Mouse (Mus musculus) spleen, postnatal 14 days (tissue): Measurements from ENCODE around the gene Rpl13.
"Not testable (repeated sequence)": the region's sequence is repeated elsewhere in the genome, so short reads cannot be mapped to it uniquely, and the experiment has no call there.

Experiments
- DNase-seq, 2 experiments: peaks; one replicate each; pipeline ENCODE4 v3.0.0; 2021 to 2022; ENCODE audit warnings: low spot score in 2 of 2

The Rpl13 gene

DNA sequence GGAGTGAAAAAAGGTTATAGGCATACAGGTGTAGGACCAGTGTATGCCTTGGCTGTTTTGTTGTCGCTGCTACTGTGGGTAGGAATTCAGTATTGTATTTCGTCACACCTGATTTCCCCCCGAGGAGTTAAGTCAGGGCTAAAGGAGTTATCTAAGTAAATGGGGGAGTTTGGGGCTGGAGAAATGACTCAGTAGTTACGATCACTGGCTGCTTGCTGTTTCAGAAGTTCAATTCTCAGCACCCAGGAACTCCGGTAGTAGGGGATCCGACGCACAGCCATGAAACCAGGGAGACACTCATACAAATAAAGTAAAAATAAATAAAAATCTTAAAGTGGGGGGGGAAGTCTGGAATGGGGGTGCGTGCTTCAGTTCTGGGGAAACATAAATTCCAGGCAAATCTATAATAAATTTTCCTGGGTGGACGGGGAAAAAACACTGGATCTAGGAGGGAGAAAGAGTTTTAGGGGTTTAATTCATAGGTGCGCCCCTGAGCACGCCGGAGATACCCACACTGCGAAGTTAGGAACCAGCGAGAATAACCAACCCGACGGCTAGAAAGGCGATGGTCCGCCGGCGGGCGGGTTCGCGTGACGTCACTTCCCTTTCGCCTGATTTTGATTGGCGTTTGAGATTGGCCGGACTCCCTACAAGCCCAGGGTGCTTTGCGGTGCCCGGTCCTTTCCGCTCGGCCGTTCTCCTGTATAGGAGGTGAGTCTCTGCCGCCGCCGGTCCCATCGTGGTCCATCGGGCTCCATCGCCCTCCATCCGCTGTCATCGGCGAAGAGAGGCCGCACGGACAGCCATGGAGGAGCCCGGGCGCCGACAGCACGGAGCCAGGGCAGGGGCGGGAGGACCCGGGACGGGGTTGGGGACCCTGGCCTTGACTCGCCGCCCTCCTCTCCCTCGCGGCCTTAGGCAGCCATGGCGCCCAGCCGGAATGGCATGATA lies at the start of gene Rpl13:
Rpl13 (plus strand) TSS at position 616 of the 951 bp plus-strand sequence.
- peak; percentile 91 to 96 for DNase-seq

DNA sequence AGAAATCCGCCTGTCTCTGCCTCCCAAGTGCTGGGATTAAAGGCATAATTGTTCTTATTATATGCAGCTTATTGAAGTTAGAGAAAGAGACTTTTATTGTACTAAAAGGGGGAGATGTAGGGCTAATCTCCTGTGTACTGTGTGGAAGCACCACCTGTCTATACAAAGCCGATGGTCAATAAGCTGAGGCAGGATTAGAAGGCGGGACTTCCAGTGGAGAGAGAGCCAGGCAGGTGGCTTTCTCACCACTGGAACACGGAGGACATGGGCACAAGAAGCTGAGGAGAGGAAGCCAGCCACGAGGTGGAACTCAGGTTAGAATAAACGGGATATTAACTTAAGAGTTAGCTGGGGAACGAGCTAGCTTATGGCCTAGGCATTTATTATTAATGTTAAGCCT lies 39.4 kb upstream of the Rpl13 start, which contains the start of gene Spg7:
Spg7 (plus strand) TSS at position 222 of the 400 bp plus-strand sequence.
- no peak for DNase-seq

DNA sequence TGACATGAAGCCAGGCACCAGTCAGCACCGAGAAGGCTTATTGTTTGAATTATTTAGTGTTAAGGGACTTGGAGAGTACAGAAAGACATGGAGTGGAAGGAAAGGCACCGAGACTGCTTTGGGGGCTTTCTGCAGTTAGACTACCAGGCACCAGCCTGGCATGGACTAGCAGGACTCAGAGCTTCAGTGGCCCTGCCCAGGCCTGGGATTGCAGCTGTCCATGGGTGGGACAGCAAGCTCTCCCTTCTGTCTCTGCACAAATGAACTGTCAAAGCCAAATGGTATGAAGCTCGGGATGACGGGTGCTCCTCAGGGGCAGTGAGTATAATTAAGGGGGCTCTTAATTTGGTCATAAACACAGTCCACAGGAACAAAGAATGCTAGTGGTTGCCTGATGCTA lies 38.1 kb upstream of the Rpl13 start:
- no peak for DNase-seq

DNA sequence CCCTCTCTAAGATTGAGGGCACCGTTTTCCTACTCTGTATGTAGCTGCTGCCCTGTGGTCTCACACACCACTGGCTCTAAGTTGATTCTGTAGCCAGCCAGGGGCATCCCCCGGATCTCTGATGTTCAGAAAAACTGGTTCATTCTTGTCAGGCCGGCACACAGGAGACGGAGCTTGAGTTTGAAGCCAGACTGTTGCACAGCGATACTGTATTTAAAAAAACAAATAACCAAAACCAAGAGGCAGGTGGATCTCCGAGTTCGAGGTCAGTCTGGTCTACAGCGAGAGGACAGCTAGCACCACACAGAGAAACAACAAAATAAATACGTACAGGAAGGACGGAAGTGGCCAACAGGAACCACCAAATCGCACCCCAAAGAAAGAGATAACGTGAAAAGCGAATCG lies 37.3 kb upstream of the Rpl13 start:
- peak in 1 of 2 experiments; percentile 19 for DNase-seq

DNA sequence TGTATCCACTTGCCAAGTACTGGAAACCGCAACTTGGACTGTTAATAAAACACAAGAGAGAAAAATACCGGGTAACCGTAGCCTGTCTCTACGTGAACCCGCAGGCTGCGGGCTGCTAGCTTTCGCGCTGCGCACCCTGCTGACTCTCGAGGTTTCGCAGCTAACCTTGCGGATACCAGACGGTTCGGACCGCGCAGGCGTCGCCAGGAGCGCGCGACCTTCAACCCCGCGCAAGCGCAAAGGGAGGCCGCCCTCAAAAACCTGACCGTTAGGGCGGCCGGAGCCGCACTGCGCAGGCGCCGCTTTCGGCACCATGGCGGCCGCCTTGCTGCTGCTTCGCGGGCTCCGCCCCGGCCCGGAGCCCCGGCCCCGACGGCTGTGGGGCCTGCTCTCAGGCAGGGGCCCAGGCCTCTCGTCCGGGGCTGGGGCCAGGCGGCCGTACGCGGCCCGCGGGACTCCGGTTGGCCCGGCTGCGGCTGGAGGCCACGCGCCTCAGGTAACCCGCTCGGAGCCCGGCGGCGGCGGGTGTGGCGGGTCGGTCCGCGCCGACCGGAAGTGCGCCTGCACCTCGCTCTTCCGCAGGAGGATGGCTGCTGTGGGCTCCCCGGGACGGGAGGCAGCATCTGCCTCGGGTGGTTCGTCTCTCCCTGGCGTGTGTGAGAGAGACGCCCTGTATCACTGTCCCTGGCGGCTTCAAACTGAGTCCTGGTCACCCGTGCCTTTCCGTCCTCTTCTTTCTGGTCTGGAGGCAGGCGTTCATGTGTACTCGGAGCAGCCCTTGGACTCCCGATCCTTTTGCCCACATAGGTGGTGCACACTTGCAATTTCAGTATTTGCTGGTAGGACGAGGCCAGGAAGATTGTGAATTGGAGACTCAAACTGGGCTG lies 36.7 kb upstream of the Rpl13 start:
- peak; percentile 92 to 93 for DNase-seq

DNA sequence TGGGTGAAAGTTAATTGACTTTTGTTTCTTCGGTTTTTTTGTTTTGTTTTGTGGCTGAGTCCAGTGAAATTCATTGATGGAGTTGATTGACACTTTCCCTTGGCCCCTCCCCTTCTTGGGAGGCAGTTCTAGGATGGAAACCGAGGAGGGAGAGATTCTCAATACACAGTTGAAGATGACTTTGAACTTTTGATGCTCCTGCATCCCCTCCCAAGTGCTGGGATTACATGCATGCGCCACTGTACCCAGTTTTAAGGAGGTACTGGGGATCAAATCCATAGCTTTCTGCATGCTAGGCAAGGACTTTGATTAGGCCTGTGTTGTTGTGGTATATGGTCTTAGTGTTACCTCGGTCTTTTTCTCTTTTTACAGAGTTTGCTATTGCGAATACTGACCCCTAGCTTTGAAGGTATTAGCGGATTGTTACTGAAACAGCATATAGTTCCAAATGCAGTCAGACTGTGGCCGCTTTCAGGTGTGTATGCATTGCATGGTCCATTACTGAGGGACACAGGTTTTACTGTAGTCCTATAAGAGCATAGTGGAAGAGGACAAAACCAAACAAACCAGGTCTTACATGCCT lies 36.0 kb upstream of the Rpl13 start:
- DNase-seq, result no peak

DNA sequence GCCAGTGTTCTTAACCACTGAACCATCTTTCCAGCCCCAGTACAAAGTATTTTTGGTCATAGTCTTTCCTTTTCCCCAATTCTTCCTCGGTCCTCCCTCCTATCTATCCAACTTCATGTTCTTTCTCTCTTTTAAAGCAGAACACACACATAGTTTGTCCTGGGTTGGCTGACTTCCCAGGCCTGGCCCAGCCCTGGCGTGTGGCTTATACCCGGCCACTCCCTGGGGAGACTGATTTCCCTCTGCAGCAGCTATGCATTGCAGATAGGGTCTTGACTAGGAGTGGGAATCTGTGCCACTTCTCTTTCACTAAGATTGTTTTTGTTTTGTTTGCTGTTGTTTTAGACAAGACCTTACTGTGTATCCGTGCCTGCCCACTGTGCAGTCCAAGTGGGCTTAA lies 31.0 kb upstream of the Rpl13 start:
- DNase-seq, result no peak

DNA sequence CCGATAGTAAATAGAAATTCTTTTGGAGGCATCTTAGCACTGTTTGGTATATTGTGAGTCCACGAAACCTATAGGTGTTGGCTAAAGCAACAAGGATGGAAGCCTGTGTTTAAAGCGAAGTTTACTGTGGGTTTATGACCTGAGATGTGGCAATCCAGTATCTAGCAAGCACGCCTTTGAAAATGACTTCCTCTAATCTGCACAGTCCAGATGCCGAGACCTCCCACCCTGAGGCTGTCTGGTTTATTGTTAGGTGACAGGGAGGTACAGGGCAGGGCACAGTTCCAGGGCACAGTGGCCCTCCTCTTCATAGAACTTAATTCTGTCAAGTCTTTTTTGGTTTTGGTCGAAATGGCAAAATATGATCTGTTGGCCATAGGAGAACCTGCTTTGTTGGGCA lies 24.9 kb upstream of the Rpl13 start:
- DNase-seq, result no peak

DNA sequence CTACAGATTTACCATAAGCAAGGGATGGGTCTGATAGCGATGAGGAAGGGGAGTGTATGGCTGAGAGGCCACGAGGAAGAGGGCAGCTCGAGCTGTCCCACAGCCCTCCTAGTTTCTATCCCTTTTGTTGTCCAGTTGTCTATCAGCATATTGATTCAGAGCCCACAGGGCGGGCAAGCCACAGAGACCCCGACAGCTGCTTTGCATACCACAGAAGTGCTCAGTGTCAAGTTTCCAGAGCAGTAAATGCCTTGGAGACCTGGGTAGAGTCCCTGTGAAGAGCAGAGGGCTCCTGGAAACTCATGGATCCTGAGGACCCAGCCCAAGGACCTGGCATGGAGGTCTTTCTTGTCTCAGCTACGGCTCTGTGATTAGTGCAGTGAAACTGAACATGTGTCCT lies 19.2 kb upstream of the Rpl13 start:
- no peak for DNase-seq

DNA sequence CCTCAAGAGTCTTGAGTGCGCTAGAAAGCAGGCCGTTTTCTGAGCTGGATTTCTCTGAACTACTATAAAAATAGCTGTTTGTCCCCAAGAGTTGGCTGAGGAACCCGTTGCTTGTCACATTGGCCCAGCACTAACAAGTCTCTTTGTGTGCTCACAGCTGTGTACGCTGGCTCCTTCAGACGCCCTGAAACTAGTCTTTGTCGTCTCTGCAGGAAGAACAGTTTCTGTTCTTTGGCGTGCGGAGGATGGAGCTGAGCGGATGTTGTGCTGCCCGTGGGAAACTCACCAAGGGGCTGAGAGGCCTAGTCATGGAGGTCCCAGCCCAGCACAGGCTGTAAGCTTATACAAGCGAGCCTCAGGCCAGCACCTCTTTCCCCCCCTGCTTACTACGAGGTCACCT lies 18.5 kb upstream of the Rpl13 start:
- no peak for DNase-seq

DNA sequence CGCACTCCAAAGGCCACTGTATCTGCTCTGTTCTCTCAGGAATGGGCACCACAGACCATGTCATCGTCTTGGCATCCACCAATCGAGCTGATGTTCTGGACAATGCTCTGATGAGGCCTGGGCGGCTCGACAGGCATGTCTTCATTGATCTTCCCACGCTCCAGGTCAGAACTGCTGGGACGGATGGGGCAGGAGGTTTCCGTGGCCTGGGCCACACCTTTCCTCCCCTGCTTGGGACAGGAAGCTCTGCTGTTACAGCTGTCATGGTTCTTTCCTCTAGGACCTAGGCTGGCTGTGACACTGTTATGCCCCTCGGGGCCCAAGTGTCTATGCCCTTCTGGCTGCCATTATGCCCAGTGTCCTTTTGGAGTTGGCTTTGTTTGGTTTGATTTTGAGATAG lies 14.9 kb upstream of the Rpl13 start:
- no peak for DNase-seq

DNA sequence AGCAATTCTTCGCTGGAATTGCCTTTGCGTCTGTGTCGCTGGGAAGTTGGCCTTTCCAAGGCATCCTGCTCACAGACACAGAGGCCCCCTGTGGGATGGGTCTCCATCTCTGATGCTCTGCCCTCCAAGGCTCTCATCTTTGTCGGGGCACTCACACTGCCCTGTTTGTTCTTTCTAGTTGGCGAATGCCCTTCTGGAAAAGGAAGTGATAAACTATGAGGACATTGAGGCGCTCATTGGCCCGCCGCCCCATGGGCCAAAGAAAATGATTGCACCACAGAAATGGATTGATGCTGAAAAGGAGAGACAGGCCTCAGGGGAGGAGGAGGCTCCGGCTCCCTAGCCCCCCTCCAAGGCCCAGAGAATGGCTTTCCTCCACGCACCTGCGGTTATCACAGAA lies 4.9 kb upstream of the Rpl13 start:
- no peak for DNase-seq

DNA sequence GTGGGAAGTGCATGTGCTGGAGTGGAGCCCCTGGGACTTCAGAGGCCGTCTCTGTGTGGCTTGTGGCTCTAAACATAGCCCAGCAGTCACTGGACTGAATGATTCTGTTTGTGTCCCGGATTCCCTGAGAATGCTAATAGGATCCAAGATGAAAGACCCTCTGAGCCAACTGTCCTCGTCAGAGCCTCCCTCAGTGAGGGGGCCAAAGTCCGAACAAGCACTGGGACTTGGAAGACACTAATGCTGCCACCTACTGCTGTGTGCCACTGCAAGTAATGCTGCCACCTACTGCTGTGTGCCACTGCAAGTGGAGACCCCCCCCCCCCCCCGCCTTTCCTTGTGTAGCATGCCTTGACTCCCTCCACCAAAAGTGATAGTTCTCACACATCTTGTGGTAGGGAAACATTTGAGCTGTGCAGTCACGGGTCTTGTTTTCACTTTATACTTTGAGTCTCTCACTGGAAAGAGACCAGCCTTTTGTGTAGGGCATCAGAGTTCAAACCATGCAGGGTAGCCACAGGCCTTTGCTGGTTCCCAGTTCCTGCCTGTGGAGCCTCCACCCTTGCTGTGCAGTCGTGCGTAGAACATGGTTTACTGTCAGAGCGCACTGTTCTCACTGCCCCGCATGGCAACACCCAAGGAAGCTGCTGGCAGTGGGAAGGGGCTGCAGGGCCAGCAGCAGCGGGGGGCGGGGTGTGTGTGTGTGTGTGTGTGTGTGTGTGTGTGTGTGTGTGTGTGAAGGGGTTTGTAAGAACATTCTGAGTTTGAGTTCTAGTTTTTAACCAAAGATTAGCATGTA lies 4.2 kb upstream of the Rpl13 start:
- no peak for DNase-seq

DNA sequence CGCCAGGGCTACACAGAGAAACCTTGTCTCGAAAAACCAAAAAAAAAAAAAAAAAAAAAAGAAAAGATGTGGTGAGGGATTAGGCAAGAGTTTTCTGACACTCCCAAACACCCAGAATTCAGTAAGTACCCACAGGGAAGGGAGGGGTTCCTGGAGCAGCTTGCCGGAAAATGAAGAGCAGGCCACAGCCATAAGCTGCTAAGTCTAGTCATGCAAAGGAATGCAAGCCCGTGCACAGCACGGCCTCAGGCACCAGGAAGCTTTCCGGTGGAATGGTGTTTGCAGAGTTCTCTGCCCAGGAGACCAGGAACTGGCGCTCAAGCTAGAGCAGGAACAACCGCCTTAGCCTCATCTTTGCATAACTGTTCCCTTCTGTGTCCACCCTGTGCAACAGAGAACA lies 1.9 kb upstream of the Rpl13 start:
- no peak for DNase-seq

DNA sequence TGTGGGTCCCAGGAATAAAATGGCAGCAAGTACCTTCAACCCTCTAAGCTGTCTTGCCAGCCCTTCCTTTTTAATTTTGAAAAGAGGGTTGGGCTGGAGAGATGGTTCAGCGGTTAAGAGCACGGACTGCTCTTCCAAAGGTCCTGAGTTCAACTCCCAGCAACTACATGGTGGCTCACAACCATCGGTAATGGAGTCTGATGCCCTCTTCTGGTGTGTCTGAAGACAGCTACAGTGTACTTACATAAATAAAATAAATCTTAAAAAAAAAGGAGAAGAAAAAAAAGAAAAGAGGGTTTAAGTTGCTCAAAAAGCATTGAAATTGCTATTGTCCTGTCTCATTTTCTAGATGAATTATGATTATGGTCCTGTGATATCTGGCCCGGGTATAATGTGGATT lies 906 bp upstream of the Rpl13 start:
- no peak for DNase-seq

DNA sequence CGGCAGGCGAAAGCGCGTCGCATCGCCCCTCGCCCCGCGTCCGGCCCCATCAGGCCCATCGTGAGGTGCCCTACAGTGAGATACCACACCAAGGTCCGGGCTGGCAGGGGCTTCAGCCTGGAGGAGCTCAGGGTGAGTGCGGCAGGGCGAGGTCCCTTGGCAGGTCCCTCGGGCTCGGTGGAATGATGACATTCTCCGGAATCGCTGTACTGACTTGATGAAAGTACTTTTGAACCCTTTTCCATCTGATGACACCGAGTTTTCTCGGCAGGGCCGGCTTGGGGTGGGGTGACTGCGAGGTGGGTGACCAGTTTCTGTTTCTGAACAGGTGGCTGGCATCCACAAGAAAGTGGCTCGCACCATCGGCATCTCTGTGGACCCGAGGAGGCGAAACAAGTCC lies 705 bp downstream of the Rpl13 start:
- DNase-seq, result not testable (repeated sequence)

DNA sequence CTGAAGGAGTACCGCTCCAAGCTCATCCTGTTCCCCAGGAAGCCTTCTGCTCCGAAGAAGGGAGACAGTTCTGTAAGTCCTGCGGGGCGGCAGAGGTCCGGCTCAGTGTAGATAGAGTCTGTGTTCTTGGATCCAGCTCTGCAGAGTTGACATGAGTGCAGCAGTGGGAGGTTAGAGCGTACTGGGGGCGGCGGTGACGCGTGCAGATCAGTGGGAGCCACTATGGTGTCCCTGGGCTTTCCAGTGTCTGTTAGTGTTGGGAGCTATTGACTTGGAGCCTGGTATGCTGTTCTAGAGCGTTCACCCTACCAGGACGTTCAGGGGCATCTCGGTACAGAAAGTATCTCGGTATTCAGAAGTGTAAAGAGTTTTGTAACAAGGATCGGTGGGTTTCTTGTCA lies 1.1 kb downstream of the Rpl13 start:
- DNase-seq, result no peak

DNA sequence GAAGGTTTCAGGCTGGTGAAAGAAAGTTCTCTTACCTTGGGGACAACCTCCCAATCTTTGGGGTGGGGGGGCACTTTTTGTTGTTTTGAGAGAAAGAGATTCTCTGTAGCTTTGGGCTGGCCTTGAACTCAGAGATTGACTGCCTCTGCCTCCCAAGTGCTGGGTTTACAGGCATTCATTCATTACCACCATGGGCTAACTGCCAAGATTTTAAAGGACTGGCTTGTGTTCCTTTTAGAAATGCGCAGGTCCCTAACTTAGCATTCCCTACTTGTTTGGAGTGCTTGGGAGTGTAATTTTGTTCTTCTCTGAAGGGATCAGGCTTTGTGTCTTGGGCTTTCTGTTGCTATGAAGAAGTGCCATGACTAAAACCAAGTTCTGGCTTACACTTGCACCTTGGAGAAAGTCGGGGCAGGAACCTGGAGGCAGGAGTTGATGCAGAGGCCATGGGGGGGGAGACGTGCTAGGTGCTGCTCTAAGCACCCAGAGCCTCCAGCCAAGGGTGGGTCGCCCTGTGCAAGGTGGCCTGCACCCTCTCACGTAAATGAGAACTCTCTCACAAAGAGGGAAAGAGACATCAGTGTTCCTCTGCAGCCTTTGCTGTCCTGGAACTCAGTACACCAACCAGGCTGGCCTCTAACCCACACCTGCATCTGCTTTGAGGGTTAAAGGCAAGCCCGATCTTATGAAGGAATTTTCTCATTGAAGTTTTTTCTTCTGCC lies 2.1 kb downstream of the Rpl13 start:
- DNase-seq, result no peak

DNA sequence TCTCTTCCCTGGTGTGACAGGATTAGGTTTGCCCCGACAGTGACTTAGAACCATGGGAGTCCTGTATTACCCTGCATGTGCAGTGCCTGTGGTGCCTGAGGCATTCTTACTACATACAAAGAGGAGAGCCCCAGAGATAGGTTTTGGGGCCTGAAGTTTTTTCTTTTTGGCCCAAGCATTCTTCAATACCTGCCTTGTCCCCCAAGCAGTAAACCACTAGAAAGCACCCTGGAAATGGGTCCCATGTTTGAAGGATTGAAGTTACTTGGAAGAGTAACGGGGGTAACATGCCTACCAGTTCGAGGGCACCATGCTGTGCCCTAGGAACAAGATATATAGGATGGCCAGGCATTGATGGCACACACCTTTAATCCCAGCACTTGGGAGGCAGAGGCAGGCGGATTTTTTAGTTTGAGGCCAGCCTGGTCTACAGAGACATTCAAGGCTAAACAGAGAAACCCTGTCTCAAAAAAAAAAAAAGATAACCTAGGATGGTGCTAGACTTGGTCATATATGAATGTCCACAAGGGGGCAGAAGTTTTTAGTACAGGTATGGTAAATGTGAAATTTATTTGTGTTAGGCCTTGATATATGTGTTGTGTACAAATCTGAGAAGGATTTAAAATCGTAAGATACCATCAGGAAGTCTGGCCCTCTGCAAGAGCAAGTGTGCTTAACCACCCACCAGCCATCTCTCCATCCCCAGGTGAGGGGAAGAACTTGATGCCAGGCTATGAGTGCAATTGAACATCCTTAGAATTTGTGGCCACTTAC lies 3.6 kb downstream of the Rpl13 start:
- no peak for DNase-seq

DNA sequence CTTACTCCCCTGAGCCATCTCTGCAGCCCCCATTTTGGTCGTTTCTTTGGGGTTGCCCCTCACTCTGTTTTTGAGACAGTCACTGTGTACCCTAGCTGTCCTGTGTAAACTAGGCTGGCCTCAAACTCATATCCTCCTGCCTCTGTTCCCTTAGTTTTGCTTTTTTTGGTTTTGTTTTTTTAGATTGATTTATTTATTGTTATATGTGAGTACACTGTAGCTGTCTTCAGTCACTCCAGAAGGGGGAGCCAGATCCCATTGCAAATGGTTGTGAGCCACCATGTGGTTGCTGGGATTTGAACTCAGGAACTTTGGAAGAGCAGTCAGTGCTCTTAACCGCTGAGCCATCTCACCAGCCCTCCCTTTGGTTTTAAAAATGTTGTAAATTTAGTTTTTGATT lies 4.4 kb downstream of the Rpl13 start:
- DNase-seq, result no peak
